Mouse (Mus musculus) midbrain, embryonic 11.5 days (tissue): ENCODE measurements at regions not wholly inside any gene's neighbourhood (a gene's known extent, or its start where the extent isn't known, plus 50 kb on each side); places are given as distances from the start of the nearest gene placed in this dataset.

Experiments
- ATAC-seq: fragments of 200-750 bp; cut with Nextera tagmentation; 2 replicates; pipeline ENCODE4 v1.8.0; 2017; ENCODE audit warnings: moderate TSS enrichment, moderate library complexity; ENCODE audit not compliant: low FRiP score
- DNase-seq: peaks from one replicate; pipeline ENCODE4 v3.0.0; 2015; ENCODE audit warnings: low spot score; ENCODE audit errors: missing footprints
- H3K27ac ChIP-seq: fragments of 300-500 bp; sonication (generic); 2 replicates; pipeline ENCODE4 v1.5.1; 2014; ENCODE audit warnings: low read depth, low read length
- H3K27me3 ChIP-seq: fragments of 300-500 bp; sonication (generic); 2 replicates; pipeline ENCODE4 v1.6.1; 2014; ENCODE audit warnings: mild to moderate bottlenecking, low read length, moderate library complexity, mixed read lengths; ENCODE audit not compliant: control insufficient read depth, insufficient read depth
- H3K36me3 ChIP-seq: fragments of 300-500 bp; sonication (generic); 2 replicates; pipeline ENCODE4 v1.6.1; 2014; ENCODE audit warnings: mild to moderate bottlenecking, low read length, moderate library complexity, mixed read lengths; ENCODE audit not compliant: control insufficient read depth, insufficient read depth
- H3K4me1 ChIP-seq: fragments of 300-500 bp; sonication (generic); 2 replicates; pipeline ENCODE4 v1.6.1; 2014; ENCODE audit warnings: low read length; ENCODE audit not compliant: control insufficient read depth, insufficient read depth
- H3K4me2 ChIP-seq: fragments of 300-500 bp; sonication (generic); 2 replicates; pipeline ENCODE4 v1.6.1; 2014; ENCODE audit warnings: mild to moderate bottlenecking, moderate library complexity
- H3K4me3 ChIP-seq: fragments of 300-500 bp; sonication (generic); 2 replicates; pipeline ENCODE4 v1.5.1; 2014; ENCODE audit warnings: low read depth, low read length
- H3K9ac ChIP-seq: fragments of 300-500 bp; sonication (generic); 2 replicates; pipeline ENCODE4 v1.6.1; 2014; ENCODE audit warnings: low read length
- H3K9me3 ChIP-seq: fragments of 300-500 bp; sonication (generic); 2 replicates; pipeline ENCODE4 v1.6.1; 2016; ENCODE audit warnings: low read length; ENCODE audit not compliant: control insufficient read depth
- WGBS: fragments of 180-500 bp; shearing (Covaris S2); extraction: QIAGEN DNeasy Blood & Tissue Kit; methylation state at CpG from one replicate; pipeline ENCODE4 v1.1.7; 2014; 5-methylcytosine and 5-hydroxymethylcytosine counted together

DNA sequence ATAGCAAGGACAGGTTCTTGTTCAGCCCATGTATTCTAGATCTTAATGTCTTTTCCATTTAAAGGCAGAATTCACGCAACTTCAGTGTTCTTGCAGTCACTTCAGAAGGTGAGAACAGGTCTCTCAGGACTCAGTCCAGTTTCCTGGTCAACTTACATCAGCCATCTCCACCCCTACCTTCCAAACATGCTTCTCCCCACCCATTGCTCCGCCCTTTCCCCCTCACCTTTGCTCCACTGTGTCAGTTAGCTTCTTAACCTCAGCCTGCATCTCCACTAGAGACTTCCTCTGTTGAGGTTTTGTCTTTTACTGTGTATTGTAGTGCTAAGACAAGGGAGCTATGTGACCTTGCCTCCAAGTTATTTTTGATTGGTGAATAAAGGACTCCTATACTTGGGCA lies 127.0 kb upstream of the Dyrk2 start:
- no peak for DNase-seq
- H3K27me3 ChIP-seq, result no peaks in the 10 kb centered on the region
- no peak overlapping the region for H3K4me2 ChIP-seq
- 92% methylated on average over 2 of the region's 2 CpGs for WGBS
- H3K4me3 ChIP-seq, result no peak overlapping the region
- no peaks in the 10 kb centered on the region for H3K4me1 ChIP-seq
- H3K9me3 ChIP-seq, result no peaks in the 10 kb centered on the region
- no peak overlapping the region for H3K27ac ChIP-seq
- ATAC-seq, result no peak
- H3K9ac ChIP-seq, result no peak overlapping the region
- no peaks in the 10 kb centered on the region for H3K36me3 ChIP-seq

DNA sequence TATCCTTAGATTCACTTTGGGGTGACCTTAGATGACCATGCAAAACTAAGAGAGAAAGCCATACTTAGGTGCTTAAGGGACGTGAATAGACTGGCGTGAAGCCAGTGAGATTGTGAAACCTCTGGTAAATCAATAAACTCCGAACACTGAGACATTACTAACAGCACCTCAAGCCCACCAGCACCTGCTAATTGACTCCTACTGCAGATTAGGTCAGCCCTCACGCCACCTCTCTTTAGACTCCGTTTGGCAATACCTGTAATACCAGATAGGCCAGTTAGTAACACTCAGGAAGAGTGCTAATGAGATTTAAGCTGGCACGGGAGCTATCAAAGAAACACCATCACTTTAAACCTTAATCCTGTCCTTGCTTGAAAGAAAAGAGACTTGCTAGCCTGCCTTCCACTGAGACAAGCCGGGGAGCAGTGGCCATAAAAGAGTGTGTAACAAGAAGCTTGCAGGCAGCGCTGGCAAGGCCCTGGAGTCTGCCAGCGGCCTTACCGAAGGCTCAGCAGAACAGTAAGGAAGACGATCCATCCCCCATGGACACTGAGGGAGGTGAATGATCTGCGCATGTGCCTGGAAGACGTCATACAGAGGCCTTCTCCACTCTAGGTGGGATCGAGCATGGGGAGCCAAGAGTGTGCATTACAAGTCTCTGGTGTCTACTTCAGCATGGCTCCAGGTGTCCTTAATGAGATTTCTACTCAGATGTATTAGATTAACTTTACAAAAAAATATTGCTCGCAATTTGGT lies 124.0 kb upstream of the Dyrk2 start:
- no peak overlapping the region for H3K27ac ChIP-seq
- H3K27me3 ChIP-seq, result no peaks in the 10 kb centered on the region
- DNase-seq (no peak), ATAC-seq (no peak)
- no peak overlapping the region for H3K4me2 ChIP-seq
- no peak overlapping the region for H3K9ac ChIP-seq
- 55% methylated on average over 15 of the region's 15 CpGs for WGBS
- no peak overlapping the region for H3K4me3 ChIP-seq
- no peaks in the 10 kb centered on the region for H3K36me3 ChIP-seq
- no peaks in the 10 kb centered on the region for H3K9me3 ChIP-seq
- no peaks in the 10 kb centered on the region for H3K4me1 ChIP-seq

GRCm38 (mm10) chr10:118991213-118991612 lies 121.2 kb upstream of the Dyrk2 start:
- no peaks in the 10 kb centered on the region for H3K4me1 ChIP-seq
- WGBS, result 87% methylated on average over 7 of the region's 7 CpGs
- no peak overlapping the region for H3K4me3 ChIP-seq
- no peaks in the 10 kb centered on the region for H3K36me3 ChIP-seq
- H3K9ac ChIP-seq, result no peak overlapping the region
- no peaks in the 10 kb centered on the region for H3K27me3 ChIP-seq
- H3K4me2 ChIP-seq, result no peak overlapping the region
- no peak for ATAC-seq
- H3K27ac ChIP-seq, result no peak overlapping the region
- DNase-seq, result no peak
- no peaks in the 10 kb centered on the region for H3K9me3 ChIP-seq

DNA sequence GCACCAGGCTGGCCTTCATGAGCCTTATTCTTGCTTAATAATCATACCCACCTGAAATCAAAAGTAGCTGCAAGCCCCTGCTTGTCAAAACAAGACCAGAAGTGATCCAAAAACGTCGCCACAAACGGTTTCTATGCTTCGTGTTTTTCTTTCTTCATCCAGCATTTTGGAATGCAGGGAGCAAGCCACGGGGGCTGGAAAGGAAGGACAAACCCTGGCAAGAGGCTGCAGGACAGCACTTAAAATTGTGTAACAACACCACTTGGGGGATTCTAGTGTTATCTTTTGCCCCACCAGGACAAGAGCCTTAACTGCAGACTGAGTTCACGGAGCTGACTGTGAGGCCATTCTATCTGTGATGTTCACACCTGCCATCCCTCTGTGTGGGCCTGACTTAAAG lies 120.5 kb upstream of the Dyrk2 start:
- 86% methylated on average over 6 of the region's 6 CpGs for WGBS
- H3K36me3 ChIP-seq, result no peaks in the 10 kb centered on the region
- no peak overlapping the region for H3K9ac ChIP-seq
- H3K9me3 ChIP-seq, result no peaks in the 10 kb centered on the region
- H3K4me2 ChIP-seq, result no peak overlapping the region
- no peak for DNase-seq
- H3K4me3 ChIP-seq, result no peak overlapping the region
- no peak overlapping the region for H3K27ac ChIP-seq
- no peaks in the 10 kb centered on the region for H3K4me1 ChIP-seq
- ATAC-seq, result no peak
- no peaks in the 10 kb centered on the region for H3K27me3 ChIP-seq

GRCm38 (mm10) chr10:118989812-118990211 lies 119.8 kb upstream of the Dyrk2 start:
- WGBS, result 87% methylated on average over 10 of the region's 10 CpGs
- ATAC-seq (no peak), DNase-seq (no peak)
- H3K9me3 ChIP-seq, result no peaks in the 10 kb centered on the region
- no peaks in the 10 kb centered on the region for H3K27me3 ChIP-seq
- no peak overlapping the region for H3K27ac ChIP-seq
- no peaks in the 10 kb centered on the region for H3K4me1 ChIP-seq
- no peak overlapping the region for H3K9ac ChIP-seq
- H3K36me3 ChIP-seq, result no peaks in the 10 kb centered on the region
- no peak overlapping the region for H3K4me2 ChIP-seq
- no peak overlapping the region for H3K4me3 ChIP-seq

GRCm38 (mm10) chr10:118988249-118988648 lies 118.2 kb upstream of the Dyrk2 start:
- no peaks in the 10 kb centered on the region for H3K4me1 ChIP-seq
- H3K4me3 ChIP-seq, result no peak overlapping the region
- H3K27ac ChIP-seq, result no peak overlapping the region
- H3K4me2 ChIP-seq, result no peak overlapping the region
- WGBS, result 90% methylated on average over 6 of the region's 6 CpGs
- H3K9ac ChIP-seq, result no peak overlapping the region
- DNase-seq (no peak), ATAC-seq (no peak)
- no peaks in the 10 kb centered on the region; the same call in 1 of the 2 replicates for H3K9me3 ChIP-seq
- no peaks in the 10 kb centered on the region for H3K27me3 ChIP-seq
- H3K36me3 ChIP-seq, result no peaks in the 10 kb centered on the region

GRCm38 (mm10) chr10:118984580-118984979 lies 114.6 kb upstream of the Dyrk2 start:
- WGBS, result 95% methylated on average over 5 of the region's 5 CpGs
- H3K9me3 ChIP-seq, result no peaks in the 10 kb centered on the region; the same call in 1 of the 2 replicates
- no peak overlapping the region for H3K9ac ChIP-seq
- no peak overlapping the region for H3K27ac ChIP-seq
- no peaks in the 10 kb centered on the region for H3K4me1 ChIP-seq
- DNase-seq (no peak), ATAC-seq (no peak)
- H3K4me2 ChIP-seq, result no peak overlapping the region
- H3K27me3 ChIP-seq, result no peaks in the 10 kb centered on the region
- H3K36me3 ChIP-seq, result no peaks in the 10 kb centered on the region
- H3K4me3 ChIP-seq, result no peak overlapping the region

DNA sequence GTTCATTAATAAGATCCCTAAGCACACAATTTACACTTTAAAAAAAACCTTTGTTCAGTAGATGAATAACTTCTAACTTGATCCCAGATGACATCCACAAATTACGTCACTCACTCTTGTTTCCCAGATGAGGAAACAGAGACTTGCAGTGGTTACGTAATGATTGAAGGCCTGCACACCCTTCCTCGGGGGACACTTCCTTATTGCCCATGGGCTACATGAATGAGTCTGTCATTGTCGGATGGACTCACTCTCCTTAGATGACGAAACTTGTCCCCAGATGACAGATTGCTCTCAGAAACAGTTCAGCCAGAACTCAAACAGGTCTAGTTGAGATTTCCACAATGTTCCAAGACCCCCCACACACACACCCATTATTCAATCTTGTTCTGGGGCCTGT lies 111.4 kb upstream of the Dyrk2 start:
- DNase-seq (no peak), ATAC-seq (no peak)
- H3K4me1 ChIP-seq, result no peaks in the 10 kb centered on the region
- H3K27ac ChIP-seq, result no peak overlapping the region
- no peaks in the 10 kb centered on the region; the same call in 1 of the 2 replicates for H3K27me3 ChIP-seq
- H3K4me2 ChIP-seq, result no peak overlapping the region
- no peak overlapping the region for H3K9ac ChIP-seq
- 83% methylated on average over 5 of the region's 5 CpGs for WGBS
- H3K36me3 ChIP-seq, result no peaks in the 10 kb centered on the region
- H3K9me3 ChIP-seq, result no peaks in the 10 kb centered on the region; the same call in 1 of the 2 replicates
- no peak overlapping the region for H3K4me3 ChIP-seq

DNA sequence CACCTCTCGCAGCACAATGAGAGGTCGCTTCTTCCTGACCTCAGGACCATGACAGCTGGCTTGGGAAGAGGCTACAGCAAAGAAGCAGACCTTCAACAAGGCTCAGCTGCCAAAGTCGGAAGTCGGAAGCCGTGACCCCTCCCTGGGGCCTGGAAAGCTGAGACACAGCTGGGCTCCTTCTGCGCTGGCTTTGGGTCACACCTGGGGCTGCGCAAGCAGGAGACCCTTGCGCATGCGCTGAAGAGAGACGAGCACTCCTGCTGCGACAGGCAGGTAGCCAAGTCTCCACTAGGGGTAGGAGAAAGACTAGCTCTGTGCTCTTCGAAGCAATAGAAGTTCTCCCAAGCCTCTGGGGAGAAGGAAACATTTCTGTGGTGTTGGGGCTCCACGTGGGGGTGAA lies 109.3 kb upstream of the Dyrk2 start:
- H3K4me2 ChIP-seq, result no peak overlapping the region
- H3K27ac ChIP-seq, result no peak overlapping the region
- H3K4me3 ChIP-seq, result no peak overlapping the region
- H3K36me3 ChIP-seq, result no peaks in the 10 kb centered on the region
- 51% methylated on average over 13 of the region's 13 CpGs for WGBS
- H3K4me1 ChIP-seq, result no peaks in the 10 kb centered on the region; the same call in 1 of the 2 replicates
- H3K9ac ChIP-seq, result no peak overlapping the region
- DNase-seq (no peak), ATAC-seq (no peak)
- no peaks in the 10 kb centered on the region; the same call in 1 of the 2 replicates for H3K27me3 ChIP-seq
- no peaks in the 10 kb centered on the region; the same call in 1 of the 2 replicates for H3K9me3 ChIP-seq
